Mouse (Mus musculus) spleen, postnatal 36 days (tissue): ENCODE results near the gene Tsfm.
"Not testable (repeated sequence)": the region's sequence is repeated elsewhere in the genome, so short reads cannot be mapped to it uniquely, and the experiment has no call there.

Experiments
- DNase-seq, 2 experiments: peaks; one replicate each; pipeline ENCODE4 v3.0.0; 2022; ENCODE audit warnings: low spot score in 2 of 2, mixed read lengths in 1 of 2

Tsfm gene

DNA sequence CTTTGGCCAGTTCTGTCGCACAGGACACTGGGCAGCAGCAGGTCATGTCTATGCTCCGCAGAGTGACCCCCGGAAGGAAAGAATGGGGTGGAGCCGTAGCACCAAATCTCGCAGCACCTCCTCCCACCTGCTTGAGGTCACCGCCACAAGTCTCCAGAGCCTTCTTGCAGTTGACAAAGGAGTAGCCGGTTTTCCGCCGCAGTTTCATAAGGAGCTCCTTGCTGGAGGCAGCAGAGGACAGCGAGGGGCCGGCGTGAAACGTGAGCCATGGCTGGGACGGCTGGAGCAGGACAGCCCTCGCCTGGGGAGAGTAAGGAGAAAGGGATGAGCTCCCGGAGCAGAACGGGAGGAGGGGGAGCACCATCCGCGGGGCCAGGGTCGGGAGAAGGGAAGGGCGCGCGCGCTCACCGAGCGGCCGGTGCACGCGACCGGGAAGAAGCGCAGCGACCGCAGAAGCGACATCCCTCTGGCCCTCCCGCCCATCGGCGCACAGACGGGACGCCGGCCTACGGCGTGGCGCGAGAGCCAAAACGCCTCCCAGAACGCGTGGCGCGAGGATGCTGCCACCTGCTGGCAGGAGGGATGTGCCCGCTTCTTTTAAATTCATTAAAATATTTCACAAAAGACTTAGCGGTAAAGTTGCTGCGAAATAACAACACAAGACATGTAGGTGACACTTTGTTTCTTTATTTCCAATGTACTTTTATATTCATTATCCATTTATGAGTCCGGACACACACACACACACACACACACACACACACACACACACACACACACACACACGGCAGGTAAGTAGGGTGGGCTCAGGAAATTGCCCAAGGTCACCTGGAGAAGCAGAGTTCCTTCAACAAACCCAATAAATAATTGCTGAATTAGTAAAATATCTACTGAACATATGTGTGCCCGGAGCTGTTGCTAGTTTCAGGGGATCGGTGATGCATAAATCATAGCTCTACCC, at the start of gene Tsfm:
TSS of gene Tsfm (minus strand) at position 505 of the 961 bp plus-strand sequence.
- DNase-seq = peak; percentile 86 to 90

DNA sequence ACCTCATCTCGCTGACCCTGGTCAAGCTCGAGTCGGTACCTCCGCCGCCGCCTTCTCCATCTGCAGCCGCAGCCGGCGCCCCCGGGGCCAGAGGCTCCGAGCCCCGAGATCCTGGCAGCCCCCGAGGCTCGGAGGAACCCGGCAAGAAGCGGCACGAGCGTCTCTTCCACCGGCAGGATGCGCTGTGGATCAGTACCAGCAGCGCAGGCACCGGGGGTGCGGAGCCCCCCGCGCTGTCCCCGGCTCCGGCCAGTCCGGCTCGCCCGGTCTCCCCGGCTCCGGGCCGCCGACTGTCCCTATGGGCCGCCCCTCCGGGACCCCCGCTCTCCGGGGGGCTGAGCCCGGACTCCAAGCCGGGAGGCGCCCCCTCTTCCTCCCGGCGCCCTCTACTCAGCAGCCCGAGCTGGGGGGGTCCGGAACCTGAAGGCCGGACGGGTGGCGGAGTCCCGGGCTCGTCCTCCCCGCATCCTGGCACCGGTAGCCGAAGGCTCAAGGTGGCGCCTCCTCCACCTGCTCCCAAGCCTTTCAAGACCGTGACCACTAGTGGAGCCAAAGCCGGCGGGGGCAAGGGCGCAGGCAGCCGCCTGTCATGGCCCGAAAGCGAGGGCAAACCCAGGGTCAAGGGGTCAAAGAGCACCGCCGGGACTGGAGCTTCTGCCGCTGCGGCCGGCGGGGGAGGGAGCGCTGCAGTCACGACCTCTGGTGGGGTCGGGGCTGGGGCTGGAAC, 49.2 kb upstream of the Tsfm start:
- no peak for DNase-seq

- DNase-seq = no peak
Measured at GRCm38 (mm10) chr10:127078677-127079575, 48.3 kb upstream of the Tsfm start.

- DNase-seq = no peak
Measured at GRCm38 (mm10) chr10:127078001-127078676, 47.5 kb upstream of the Tsfm start.

DNA sequence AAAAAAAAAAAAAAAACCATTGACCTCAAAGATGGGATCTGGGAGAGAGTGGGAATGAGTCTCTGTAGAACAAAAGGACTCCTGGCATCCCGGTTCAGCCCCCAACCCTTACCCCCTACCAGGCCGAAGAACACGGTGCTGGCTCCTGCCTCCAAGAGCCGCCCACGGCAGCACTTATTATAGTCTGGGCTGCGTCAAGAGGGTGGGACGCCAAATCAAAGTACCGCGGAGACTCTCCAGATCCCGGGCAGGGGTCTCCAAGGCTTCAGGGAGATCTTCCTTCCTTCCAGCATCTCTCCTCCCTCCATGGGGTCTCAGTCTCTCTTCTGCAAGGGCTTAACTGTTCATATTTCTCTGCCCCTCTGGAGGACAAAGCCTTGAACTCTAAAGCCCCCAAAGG, 46.9 kb upstream of the Tsfm start:
- no peak for DNase-seq

DNA sequence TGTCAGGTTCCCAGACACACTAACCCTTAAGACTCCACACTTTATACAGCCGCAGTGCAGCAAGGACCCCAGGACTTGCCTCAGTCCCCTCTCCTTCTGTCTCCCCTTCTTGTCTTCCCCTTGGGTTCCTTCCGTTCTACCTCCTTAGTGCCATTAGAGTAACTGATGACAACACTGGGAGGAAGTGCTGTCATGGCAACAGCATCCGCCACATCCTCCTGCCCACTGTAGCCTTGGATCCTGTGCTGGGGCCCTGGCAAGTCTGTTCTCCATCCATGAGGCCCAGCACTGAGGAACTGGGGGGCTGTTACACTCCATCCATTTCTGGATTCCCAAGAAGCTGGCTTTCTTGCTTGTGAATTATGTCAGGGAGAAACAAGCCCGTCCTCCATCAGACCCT, 45.4 kb upstream of the Tsfm start:
- DNase-seq = peak; percentile 69 to 74

DNA sequence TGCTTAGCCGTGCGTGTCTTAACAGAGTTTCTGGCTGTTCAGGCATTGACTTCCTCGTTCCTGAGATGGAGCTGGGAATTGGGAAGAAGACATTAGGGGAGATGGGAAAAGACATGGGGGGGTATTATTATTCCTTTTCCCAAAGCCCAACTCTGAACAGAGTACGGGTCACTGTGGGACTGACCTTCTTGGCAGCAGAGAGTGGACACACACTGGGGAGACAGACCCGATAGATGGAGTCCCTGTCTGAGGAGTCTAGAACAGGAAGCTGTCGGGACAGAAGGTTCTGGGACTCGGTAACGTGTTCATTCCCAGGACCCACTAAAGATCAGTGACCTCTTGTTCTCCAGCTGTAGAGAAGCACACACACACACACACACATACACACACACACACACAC, 45.0 kb upstream of the Tsfm start:
- DNase-seq = no peak

DNA sequence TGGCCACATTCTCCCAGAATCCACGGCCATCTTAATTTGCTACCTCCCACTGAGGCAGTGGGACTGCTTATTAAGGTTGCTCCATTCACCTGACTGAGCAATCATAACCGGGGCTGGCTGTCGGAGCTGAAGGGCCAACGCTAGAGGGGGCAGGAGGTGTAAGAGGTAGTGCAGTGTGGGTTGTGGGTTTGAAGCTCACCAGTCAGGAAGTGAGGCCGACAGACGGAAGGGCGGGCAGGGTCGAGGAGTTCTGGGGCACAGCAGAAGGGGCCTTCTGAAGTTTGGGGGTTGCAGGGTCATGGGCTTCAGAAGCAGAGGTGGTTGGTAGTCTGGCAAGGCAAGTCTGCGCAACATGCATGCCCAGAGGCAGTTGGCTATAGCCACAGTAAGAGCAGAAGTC, 44.4 kb upstream of the Tsfm start, which contains the start of gene Agap2:
TSS of gene Agap2 (plus strand) at position 205 of the 400 bp plus-strand sequence.
- DNase-seq = peak; percentile 85 to 86

- DNase-seq = no peak
Measured at GRCm38 (mm10) chr10:127073981-127074380, 43.3 kb upstream of the Tsfm start.

- not testable (repeated sequence) for DNase-seq
Measured at GRCm38 (mm10) chr10:127072969-127073368, 42.3 kb upstream of the Tsfm start.

- DNase-seq = not testable (repeated sequence)
Measured at GRCm38 (mm10) chr10:127072270-127072669, 41.6 kb upstream of the Tsfm start.

GRCm38 (mm10) chr10:127071203-127071602, 40.6 kb upstream of the Tsfm start:
- DNase-seq = no peak

DNA sequence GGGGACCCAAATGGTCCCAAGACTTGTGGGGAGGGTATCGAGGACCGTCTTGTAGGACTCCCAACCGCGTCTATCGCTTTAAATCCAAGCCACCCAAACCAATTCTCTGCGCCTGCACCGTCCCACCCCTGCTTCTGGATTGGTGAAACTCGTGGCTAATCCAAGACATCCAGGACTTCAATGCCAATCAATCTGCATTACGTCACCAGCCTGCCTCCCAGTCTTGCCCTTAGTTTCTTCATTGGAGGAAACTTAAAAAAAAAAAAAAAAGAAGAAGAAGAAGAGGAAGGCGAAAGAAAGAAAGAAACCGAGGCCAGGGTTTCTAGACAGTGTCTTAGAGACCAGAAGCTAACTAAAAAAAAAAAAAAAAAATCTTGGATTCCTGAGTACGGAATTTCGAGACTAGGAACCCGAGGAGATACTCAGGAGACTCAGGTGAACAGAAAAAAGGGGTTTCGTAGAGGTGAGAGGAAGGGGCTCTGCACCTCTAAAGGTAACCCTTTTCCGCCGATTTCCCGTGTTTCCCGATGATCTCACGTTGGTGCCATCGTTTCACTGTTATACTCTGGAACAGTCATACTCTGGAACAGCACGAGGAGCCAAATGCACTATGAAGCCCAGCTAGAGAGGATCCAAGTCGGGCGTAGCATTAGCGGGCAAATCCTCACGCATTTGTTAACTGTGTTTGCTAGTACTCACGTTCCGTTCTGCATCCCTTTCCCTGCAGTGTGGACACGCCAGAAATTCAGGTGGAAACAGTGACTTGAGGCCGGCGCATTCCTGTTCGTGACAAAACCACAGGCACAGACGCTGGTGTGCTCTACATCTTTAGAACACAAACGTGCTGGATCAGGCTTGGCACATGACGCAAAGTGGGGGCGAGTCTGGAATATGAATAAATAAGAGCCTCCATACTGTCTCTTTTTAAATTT, 39.8 kb upstream of the Tsfm start, which contains the start of gene Tspan31:
TSS of gene Tspan31 (minus strand) at position 75 of the 932 bp plus-strand sequence.
- peak; percentile 81 to 87 for DNase-seq

GRCm38 (mm10) chr10:127069281-127070189, 38.9 kb upstream of the Tsfm start:
- DNase-seq = no peak

- no peak for DNase-seq
Measured at GRCm38 (mm10) chr10:127068360-127069038, 37.9 kb upstream of the Tsfm start.

- no peak for DNase-seq
Measured at GRCm38 (mm10) chr10:127066519-127067018, 35.9 kb upstream of the Tsfm start.

DNA sequence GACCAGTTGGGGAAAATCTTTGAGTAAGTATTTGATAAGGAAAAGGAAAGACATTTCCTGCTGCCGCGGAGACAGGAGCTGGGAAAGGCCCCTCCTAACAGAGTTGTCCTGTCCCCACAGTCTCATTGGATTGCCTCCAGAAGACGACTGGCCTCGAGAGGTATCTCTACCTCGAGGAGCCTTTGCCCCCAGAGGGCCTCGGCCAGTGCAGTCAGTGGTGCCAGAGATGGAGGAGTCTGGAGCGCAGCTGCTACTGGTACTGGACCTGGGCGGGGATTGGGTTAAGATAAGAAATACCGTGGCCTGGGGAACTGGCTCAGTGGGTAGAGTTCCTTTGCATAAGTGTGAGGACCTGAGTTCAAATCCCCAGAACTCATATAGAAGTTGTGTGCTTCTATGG, 35.3 kb upstream of the Tsfm start:
- DNase-seq = no peak
